Mouse (Mus musculus): Measurements from ENCODE around the gene Spsb3.

The Spsb3 gene

DNA sequence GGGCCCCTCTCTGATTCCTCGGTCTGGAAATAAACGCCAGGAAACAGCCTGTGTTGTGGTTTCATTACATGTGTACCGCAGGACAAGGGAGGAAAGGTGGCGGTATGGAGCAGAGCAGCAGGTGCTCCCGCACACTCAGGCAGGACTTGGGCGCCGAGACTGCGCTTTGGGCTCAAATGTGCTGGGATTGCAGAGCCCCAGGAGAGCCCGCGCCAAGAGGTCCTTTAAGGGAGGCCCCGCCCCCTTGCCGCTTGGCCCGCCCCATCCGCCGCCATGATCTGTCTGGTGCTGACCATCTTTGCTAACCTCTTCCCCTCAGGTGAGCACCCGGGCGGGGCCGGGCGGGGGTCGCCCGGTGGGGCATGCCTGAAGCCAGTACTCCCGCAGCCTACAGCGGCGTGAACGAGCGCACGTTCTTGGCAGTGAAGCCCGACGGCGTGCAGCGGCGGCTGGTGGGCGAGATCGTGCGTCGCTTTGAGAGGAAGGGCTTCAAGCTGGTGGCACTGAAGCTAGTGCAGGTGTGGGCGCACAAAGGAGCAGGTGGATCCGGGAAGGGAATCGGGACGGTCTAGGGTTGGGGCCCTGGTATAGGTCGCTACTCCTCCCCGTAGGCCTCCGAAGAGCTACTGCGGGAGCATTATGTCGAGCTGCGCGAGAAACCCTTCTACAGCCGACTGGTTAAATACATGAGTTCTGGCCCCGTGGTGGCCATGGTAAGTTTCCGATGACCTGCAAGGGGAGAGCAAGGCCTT lies 10.0 kb downstream of the Spsb3 start, which contains the start of gene Nme3:
Gene Nme3, plus strand, starts transcription at position 260 of the 752 bp plus-strand sequence.
- peak; percentile 73 for DNase-seq (ENCODE audit: low read depth)

DNA sequence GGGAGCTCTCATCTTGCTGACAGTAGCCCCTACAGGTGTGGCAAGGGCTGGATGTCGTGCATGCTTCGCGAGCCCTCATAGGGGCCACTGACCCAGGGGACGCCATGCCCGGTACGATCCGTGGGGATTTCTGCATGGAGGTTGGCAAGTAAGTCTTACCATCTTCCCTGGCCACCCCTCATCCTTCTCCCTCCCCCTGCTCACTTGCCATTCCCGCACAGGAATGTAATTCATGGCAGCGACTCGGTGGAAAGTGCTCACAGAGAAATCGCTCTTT lies 10.5 kb downstream of the Spsb3 start:
- DNase-seq (ENCODE audit: low read depth) = no peak

DNA sequence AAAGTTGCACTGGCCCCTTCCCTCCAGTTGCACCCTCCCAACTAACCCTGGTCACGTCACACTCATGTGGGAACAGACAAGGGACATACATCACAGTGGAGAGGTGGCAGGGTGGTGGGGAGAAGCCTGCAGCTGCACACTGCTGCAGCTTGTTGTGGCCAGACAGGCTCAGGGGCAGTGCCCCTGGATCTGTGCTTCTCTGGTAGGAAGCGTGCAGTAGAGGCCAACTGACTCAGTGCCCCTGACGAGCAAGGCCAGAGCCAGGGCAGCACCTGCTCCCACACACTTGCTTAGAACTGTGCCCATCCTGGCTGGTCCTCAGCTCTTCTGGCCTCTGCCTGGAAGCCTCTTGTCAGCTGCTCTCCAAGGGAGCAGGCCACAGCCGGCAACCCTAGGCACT lies 11.2 kb downstream of the Spsb3 start:
- DNase-seq (ENCODE audit: low read depth) = no peak

DNA sequence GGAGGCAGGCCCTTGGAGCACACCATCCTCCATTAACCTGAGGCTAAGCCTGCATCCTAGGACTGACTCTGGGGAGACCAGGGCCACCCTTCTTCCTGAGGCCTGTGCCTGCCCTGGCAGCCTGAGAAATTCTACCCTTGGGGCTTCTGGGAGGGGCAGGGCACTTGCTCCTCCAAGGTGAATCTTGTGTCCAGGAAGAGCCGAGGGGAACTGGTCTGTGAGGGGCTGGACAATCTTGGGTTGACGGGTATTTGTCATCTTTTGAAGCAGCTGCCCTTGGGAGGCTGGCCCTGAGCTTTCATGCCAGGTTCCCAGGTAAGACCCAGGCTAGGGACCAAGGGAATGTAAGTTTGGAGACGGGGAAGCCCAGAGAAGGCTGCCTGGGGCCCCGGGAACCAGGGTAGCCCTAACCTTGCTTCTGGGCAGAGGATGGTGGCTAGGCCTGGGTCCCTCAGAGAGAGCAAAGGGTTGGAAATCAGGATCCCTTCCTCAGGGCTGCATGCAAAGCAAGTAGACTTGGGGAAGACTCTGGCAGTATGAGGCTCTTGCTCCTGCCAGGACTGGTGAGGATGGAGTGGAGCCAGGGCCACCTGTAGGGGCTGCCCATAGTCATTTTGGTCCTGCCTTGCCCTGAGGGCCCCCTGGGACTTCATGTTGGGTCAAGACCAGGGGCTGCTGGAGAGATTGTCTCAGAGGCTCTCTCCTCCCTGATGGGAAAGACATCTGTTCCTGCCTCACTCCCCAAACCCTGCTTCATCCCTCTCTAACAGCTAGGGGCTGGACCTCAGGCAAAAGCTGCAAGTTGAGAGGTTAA lies 11.8 kb downstream of the Spsb3 start:
- no peak for DNase-seq (ENCODE audit: low read depth)

DNA sequence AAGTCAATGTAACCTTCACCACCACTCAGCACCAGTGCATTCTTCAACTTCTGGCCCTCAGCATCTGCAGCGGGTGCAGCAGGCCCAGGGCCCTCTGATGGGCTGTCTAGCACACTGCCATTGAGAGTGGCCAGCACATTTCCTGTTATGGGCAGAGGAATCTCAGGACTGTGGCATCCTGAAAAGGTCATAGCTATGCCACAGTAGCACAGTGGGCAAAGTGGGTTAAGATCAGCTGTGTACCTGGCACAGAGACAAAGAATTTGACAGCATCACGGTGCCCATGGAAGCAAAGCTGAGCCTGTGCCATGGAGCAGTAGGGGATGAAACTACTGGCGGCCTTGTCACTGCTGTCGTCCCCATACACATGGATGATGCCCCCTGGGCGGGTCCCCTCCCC lies 12.7 kb downstream of the Spsb3 start:
- DNase-seq (ENCODE audit: low read depth) = no peak

DNA sequence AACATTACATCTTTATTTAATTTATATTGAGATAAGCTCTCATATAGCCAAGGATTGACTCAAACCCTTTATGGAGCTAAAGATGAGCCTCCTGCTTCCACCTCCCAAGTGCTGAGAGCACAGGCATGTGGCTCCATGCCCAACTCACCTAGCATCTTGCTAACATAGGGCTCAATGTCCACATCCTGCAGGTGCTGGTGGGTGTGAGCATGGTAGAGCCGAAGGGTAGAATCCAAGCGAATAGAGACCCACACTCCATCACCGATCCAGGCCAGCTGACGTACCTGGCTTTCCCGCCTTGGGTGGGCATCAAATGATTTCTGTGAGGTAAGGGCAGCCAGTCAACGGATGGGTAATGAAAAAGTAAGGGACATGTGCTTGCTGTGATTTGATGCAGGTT lies 13.6 kb downstream of the Spsb3 start:
- DNase-seq (ENCODE audit: low read depth) = no peak

DNA sequence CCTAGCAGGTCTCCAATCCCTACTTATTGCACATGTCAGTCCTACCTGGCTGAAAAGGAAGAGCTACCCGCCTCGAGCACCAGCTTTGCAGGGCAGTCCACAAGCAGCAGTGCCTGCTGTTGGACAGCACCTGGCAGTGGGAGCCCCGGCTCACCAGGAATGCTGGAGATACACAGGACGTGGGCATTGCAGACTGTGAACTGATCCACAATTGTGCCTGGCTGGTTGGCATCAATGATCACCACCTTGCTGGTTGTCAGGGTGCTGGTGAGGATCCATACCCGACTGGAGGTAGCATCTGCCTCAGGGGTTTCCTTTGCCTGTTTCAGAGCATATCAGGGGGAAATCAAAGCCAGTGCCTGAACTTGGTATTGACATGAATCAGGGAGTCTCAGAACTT lies 15.7 kb downstream of the Spsb3 start:
- DNase-seq (ENCODE audit: low read depth) = no peak

DNA sequence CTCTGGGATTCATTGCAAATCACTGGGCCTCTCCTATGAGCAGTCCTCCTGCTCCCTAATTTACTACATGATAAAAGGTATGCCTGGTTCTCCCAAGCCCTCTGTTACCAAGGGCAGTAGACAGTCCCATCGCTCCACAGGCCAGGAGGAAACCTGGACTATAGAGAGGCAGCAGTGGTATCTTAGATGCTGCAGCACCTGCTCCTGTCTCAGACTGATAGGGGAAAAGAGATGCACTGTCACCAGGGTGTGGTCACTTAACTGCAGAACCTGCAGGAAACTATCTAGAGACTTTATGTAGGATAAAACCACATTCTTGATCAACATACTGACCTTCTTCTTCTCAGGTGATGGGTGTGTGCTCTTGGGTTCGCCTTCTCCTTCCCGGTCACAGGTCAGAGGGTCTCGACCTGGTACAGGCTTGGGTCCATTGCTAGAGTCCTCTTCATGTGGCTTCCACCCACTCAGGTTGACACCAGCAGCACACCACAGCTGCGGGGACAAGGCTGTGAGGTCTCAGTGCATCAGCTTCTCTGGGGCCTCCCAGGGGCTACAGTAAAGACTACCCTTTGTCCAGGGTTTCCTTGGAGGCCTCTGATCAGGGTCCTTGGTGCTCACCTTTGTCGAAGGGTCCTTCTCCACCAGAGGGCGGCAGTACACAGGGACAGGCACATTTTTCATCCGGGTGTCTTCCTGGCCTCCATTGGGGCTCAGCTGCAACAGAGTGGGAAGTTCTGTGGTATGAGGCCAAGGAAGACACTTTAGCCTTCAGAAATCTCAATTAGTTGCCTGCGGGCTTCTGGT lies 16.4 kb downstream of the Spsb3 start:
- DNase-seq (ENCODE audit: low read depth) = peak; percentile 23

DNA sequence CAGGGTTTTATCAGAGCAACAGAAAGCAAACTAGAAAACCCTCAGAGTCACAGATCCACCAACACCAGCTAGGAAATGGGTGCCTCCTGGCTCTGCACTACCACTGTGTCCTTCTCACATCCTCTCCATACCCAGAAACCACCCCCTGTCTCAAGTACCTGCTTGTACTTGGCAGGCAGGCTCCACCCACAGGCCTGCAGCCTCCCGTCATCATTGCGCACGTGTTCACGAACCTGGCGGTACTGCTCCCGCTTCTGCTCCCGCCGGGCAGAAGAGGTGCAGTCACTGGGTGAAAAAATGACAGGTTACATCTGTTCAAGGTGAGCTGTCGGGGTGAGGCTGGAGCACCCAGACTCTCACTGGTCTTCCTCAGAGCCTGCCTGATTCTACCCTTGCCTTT lies 17.3 kb downstream of the Spsb3 start:
- no peak for DNase-seq (ENCODE audit: low read depth)

DNA sequence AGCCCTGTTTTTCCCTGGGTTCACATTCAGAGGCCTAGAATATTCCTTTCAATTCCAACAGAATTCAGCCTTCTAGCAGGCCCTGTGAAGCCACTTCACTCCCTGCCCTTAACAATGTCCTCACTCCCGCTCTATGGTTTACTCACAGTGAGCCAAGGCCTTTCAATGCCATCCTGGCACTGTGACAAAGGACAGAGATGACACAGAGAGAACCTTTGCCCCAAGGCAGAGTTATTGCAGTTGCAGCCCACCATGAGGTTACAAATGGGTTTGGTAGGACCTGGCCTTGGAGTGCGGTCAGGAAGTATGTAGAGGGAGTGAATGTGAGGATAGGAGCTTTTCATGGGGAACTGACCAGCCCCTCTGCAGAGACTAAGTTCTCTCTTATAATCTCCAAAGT lies 21.1 kb downstream of the Spsb3 start:
- no peak for DNase-seq (ENCODE audit: low read depth)

DNA sequence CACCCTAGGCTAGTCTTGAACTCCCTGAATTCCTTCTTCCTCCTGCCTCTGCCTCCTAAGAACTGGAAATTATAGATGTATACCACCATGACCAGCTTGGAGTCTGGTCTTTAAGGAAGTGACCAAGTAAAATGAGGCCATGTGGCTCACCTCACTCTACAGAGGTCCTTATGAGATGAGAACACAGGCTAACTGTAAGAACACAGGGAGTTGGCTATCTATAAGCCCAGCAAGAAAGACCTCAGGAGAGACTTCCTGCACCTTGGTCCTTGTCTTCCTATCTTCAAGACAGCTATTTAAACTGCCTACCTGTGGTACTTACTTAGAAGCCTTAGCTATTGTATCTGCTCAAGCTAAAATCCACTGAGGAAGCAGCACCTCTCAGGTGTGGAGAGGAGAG lies 27.5 kb downstream of the Spsb3 start:
- DNase-seq (ENCODE audit: low read depth) = peak; percentile 18

DNA sequence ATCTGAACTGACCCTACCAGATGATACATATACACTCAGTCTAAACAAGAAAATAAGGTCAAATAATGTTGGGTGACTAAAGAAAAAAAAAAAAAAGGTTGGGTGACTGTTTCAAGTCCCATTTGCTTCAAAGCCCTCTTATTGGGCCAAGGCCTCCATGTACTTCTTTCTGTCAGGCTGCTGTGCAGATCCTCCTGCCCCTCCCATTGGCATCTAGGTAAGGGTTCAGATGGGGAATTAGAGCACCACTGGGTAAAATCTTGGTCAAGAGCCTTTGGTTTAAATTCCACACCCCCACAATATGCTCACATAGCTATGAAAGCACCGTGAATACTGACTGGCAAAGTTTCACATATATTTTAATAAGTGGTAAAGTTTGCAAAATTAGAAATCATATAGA lies 36.8 kb downstream of the Spsb3 start:
- DNase-seq (ENCODE audit: low read depth) = no peak

DNA sequence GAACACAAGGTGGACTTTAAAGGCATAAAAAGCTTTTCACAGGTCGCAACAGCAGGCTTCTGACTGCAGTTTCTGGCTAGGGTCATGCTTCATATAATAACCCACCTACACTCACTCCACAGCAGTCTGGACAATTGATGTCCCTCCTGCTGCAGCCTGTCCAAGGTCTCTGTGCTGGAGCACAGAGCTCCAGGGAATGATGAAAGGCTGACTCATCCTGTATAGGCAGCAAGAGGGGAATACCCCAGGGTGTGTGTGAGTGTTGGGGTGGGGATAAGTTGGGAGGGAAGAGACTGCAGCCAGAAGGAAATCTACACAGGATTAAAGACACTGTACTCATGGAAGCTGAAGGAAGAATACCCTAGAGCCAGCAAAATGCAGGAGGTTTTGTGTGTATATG lies 43.1 kb downstream of the Spsb3 start:
- no peak for DNase-seq (ENCODE audit: low read depth)

DNA sequence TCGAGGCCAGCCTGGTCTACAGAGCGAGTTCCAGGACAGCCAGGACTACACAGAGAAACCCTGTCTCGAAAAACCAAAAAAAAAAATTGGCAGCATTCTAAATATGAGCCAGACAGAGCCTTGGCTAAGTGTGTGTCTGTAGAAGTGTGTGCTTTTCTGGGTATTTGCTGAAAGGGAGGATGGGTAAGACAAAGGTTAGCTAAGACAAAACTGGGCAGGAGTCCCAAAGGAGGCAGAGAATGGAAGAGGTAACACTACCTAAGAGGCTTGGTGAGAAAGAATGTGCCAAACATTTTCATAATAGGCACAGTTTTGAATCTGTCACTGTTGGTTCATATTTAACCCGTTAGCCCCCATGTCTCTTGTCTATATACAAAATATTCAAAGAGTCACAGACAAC lies 46.0 kb downstream of the Spsb3 start:
- no peak for DNase-seq (ENCODE audit: low read depth)

DNA sequence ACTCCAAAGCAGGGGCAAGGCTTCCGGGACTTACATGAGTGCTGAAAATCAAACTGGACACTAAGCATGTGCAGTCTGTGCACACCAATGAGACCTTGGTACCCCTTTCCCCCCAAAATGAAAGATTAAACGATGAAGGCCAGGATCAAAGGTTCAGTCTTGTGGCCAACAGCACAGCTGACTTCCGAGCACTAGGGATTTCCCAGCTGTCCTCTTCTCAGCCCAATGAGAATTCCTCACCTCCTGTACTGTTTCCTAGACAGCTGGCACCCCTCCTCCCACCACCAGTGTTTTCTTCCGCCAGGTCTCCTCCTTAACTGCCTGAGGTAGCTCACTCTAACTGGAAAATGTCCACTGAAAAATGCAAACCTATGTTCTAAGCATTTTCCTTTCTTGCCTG lies 46.7 kb downstream of the Spsb3 start:
- DNase-seq (ENCODE audit: low read depth) = no peak

DNA sequence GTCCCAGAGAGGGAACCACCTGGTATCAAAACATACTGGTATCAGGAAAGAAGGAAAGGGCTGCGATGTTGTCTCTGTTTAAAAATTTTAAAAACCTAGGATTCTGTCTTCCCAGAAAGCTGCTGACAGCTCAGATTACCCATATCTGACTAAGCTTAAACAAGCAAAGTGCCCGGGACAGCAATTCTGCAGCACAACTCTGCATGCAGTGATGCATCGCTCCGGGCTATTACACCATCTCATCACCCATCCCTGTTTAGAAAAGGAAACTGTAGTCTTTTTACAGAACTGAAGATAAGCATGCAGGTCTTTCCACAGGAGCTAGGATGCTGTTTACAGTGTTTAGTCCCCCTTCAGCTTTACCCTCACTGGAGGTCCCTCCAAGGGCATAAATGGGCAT lies 48.5 kb downstream of the Spsb3 start:
- peak; percentile 30 for DNase-seq (ENCODE audit: low read depth)

DNA sequence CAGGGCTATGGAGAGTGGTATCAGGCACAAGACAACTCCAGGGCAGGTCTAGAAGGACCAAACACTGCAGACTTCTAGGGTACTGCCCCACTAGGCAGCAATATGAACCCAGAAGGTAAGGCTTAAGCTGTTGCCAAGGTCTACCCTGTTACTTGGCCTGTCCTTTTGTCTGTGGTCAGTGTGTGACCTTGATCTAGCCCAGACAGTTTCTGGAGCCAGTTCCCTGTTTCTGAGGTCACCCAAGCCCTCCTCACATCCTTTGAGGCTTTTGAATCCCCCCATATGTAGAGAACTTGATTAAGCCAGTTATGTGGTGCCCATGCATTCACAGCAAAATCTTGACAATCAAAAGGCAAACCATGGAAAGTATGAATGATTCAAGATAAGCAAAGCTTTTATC lies 49.2 kb downstream of the Spsb3 start:
- DNase-seq (ENCODE audit: low read depth) = peak; percentile 74

DNA sequence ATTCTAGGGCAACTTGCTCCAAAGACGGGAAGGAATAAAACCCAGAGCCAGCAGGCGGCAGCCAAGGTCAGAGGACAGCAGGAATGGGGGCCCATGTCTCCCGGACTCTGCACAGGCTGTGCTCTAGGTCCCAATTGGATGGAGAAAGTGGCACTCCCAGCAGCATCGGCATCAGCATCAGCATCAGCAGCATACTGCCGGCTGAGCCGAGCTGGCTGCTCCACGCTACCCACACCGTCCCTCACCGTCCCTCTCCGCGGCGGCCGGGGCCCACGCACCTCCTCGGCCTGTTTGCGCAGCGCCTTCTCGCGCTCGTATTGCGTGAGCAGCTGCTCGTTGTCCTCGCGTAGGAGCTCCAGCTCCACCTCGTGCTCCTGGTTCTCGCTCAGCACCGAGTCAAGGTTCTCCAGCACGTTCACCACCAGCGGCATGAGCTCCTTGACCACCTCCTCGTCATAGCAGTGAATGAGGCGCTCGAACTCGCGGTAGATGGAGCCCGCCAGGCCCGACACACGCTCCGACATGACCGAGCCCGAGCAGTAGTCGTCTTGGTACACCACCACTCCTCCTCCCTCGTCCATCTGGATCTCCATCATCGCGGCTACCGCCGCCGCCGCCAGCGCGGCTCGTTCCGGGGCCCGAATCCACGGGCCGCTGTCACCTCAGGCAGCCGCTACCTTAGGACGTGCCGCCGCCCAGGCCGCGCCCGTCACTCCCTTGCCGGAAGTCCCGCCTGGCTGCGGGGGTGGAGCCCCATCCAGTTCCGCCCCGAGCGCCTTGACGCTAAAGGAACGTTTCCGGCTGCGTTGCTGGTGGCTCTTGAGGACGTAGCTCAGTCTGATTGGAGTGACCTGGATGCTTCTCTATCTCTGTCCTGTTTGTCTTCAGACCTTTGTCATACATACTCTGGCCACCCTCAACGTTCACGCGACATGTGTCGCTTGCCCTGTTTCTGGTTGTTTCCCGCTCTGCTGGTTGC lies 50.1 kb downstream of the Spsb3 start, which contains the start of gene Mapk8ip3:
Gene Mapk8ip3, minus strand, starts transcription at position 719 of the 979 bp plus-strand sequence.
- DNase-seq (ENCODE audit: low read depth) = peak; percentile 94

DNA sequence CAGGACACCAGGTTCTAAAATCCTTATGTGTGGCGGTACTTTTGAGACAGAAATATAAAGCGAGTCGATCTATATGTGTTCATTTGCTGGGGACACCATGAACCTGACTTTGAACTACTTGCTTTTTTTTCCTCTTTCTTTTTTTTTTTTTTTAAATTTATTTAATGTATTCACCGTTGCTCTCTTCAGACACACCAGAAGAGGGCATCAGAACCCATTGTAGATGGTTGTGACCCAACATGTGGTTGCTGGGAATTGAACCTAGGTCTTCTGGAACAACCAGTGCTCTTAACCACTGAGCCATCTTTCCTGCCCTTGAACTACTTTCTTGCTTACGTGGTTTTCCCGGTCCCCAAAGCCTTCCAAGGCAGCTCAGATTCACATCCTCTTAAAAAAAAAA lies 50.8 kb downstream of the Spsb3 start:
- DNase-seq (ENCODE audit: low read depth) = no peak
